Mouse (Mus musculus): ENCODE data around the gene Vps16. TPM values are rescaled to one million over a fixed set of nuclear protein-coding genes. Genes with fewer than 3 reads are reported as not detected.

Vps16 gene
- total and polyA plus RNA-seq, 3 experiments = 26.3 to 32.9 (median 26.9) TPM

- WGBS = 83% methylated on average over 3 of the region's 3 CpGs
- no peak for DNase-seq
- Histone ChIP-seq H3K27me3 (ENCODE audit: control insufficient read depth, insufficient read depth, low read length) (no peaks in the 10 kb centered on the region), H3K36me3 (ENCODE audit: control insufficient read depth, insufficient read depth, low read length) (peaks cover 9% of the 10 kb centered on the region), H3K27ac (no peak overlapping the region), H3K4me1 (ENCODE audit: control insufficient read depth, insufficient read depth, low read length) (peaks cover 13% of the 10 kb centered on the region), H3K9ac (ENCODE audit: low read depth, low read length) (no peak overlapping the region), H3K79me2 (replicated peaks; ENCODE audit: control insufficient read depth, insufficient read depth, low read length) (peaks cover 14% of the 10 kb centered on the region), H3K4me3 (no peak overlapping the region)
- no peak for TF ChIP-seq CTCF (IDR thresholded peaks at IDR 0.05)
- TF ChIP-seq POLR2A (IDR thresholded peaks at IDR 0.05; ENCODE audit: insufficient read depth, low read depth, low read length) = no peak
- intact Hi-C loops (cut with DNase I) = no loop called here
Measured at GRCm38 (mm10) chr2:130457871-130458270, 33.7 kb downstream of the Vps16 start.

DNA sequence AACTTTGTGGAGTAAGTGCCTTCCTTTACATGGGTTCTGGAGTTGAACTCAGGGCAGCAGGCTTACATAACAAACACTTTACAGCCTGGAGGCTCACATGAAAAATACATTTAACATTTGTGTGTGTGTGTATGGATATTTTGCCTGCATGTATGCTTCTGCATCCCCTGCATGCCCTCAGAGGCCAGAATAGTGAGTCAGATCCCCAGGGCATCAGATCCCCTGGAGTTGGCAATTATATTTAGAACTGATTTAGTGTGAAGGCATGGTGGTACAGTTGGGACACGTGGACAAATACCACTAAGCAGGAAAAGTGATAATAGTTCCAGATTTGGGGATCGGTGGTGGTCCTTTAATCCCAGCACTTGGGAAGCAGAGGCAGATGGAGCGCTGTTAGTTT, 35.4 kb downstream of the Vps16 start:
- H3K4me1 ChIP-seq (ENCODE audit: control insufficient read depth, insufficient read depth, low read length) = peaks cover 8% of the 10 kb centered on the region
- peaks cover 6% of the 10 kb centered on the region for H3K36me3 ChIP-seq (ENCODE audit: control insufficient read depth, insufficient read depth, low read length)
- no peaks in the 10 kb centered on the region for H3K27me3 ChIP-seq (ENCODE audit: control insufficient read depth, insufficient read depth, low read length)
- H3K4me3 ChIP-seq = no peak overlapping the region
- 62% methylated on average over 3 of the region's 3 CpGs for WGBS
- H3K79me2 ChIP-seq (replicated peaks; ENCODE audit: control insufficient read depth, insufficient read depth, low read length) = peaks cover 16% of the 10 kb centered on the region
- no peak overlapping the region for H3K9ac ChIP-seq (ENCODE audit: low read depth, low read length)
- H3K27ac ChIP-seq = no peak overlapping the region
- TF ChIP-seq EP300 (IDR thresholded peaks at IDR 0.05; ENCODE audit: insufficient read depth, low read depth, low read length) (no peak), CTCF (IDR thresholded peaks at IDR 0.05) (no peak), POLR2A (IDR thresholded peaks at IDR 0.05; ENCODE audit: insufficient read depth, low read depth, low read length) (no peak)
- intact Hi-C loops (cut with DNase I) = no loop called here
- no peak for DNase-seq

DNA sequence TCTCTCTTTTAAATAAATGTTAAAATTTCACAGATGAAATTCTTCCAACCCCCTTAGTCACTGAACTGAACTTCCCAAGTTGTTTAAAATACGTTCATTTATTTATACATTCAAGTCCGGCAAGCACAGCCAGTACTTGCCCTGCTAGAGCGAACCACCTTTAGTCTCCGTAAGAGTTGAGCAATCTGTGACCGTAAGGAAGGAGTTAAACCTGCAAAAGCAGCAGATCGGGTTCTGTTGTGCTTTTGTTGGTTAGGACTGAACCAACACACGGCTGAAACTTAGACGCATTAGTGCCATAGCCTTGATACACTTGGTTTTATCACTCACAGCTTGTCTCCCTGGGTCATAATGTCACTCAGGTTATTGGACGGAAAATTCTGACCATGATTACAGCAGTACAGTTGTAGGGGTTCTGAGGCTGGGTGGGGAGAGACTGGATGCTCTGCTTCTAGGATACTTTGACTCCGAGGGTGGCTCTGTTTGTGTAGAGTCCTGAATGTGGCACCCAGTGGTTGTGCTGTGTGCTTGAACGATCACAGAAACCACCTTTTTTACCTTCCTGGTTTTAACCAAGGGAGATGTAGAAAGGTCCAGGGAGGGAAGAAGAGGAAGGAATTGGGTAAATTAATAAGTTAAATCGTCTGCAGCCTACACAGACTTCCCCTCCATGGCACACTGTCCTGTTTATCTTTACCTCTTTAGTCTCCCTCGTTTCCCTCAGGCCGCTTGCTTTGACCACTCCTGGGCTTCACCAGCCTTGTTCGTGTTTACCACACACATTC, 37.3 kb downstream of the Vps16 start:
- DNase-seq = no peak
- peaks cover 2% of the 10 kb centered on the region for H3K36me3 ChIP-seq (ENCODE audit: control insufficient read depth, insufficient read depth, low read length)
- 79% methylated on average over 15 of the region's 15 CpGs for WGBS
- intact Hi-C loops (cut with DNase I) = no loop called here
- TF ChIP-seq EP300 (IDR thresholded peaks at IDR 0.05; ENCODE audit: insufficient read depth, low read depth, low read length) (no peak), CTCF (IDR thresholded peaks at IDR 0.05) (no peak), POLR2A (IDR thresholded peaks at IDR 0.05; ENCODE audit: insufficient read depth, low read depth, low read length) (no peak)
- H3K4me3 ChIP-seq = no peak overlapping the region
- no peak overlapping the region for H3K27ac ChIP-seq
- peaks cover 5% of the 10 kb centered on the region for H3K4me1 ChIP-seq (ENCODE audit: control insufficient read depth, insufficient read depth, low read length)
- H3K79me2 ChIP-seq (replicated peaks; ENCODE audit: control insufficient read depth, insufficient read depth, low read length) = peaks cover 19% of the 10 kb centered on the region
- H3K27me3 ChIP-seq (ENCODE audit: control insufficient read depth, insufficient read depth, low read length) = no peaks in the 10 kb centered on the region
- H3K9ac ChIP-seq (ENCODE audit: low read depth, low read length) = no peak overlapping the region

- Histone ChIP-seq H3K9ac (ENCODE audit: low read depth, low read length) (no peak overlapping the region), H3K4me1 (ENCODE audit: control insufficient read depth, insufficient read depth, low read length) (peaks cover 3% of the 10 kb centered on the region), H3K36me3 (ENCODE audit: control insufficient read depth, insufficient read depth, low read length) (0 out of 2 replicates have a peak, but pooled peaks cover 3% of the 10 kb centered on the region), H3K27ac (no peak overlapping the region), H3K27me3 (ENCODE audit: control insufficient read depth, insufficient read depth, low read length) (no peaks in the 10 kb centered on the region), H3K4me3 (no peak overlapping the region), H3K79me2 (replicated peaks; ENCODE audit: control insufficient read depth, insufficient read depth, low read length) (peaks cover 13% of the 10 kb centered on the region)
- intact Hi-C loops (cut with DNase I) = no loop called here
- DNase-seq = no peak
- WGBS = 87% methylated on average over 1 of the region's 1 CpGs
- TF ChIP-seq CTCF (IDR thresholded peaks at IDR 0.05) (no peak), POLR2A (IDR thresholded peaks at IDR 0.05; ENCODE audit: insufficient read depth, low read depth, low read length) (no peak), EP300 (IDR thresholded peaks at IDR 0.05; ENCODE audit: insufficient read depth, low read depth, low read length) (no peak)
Measured at GRCm38 (mm10) chr2:130466438-130466837, 42.3 kb downstream of the Vps16 start.

DNA sequence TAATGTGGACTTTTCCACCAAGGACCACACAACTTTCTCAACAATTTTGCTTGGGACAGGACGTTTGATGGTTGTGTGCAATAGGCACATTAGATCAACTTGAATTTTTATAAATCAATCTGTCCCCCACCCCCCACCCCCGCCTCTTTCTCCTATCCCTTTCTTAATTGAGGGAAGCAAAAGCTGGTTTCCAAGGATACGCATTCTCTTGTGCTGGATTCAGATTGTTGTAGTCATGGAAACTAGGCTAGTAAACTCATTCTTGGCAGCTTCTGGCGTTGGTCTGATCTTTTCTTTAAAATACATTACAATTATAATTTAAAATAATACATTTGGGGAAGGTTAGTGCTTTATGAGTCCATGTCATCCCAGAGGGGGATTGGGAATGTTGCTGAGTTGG, 45.2 kb downstream of the Vps16 start:
- no peak overlapping the region for H3K9ac ChIP-seq (ENCODE audit: low read depth, low read length)
- no peak for DNase-seq
- peaks cover 7% of the 10 kb centered on the region for H3K4me1 ChIP-seq (ENCODE audit: control insufficient read depth, insufficient read depth, low read length)
- intact Hi-C loops (cut with DNase I) = no loop called here
- peaks cover 4% of the 10 kb centered on the region; the same call in 1 of the 2 replicates for H3K36me3 ChIP-seq (ENCODE audit: control insufficient read depth, insufficient read depth, low read length)
- TF ChIP-seq EP300 (IDR thresholded peaks at IDR 0.05; ENCODE audit: insufficient read depth, low read depth, low read length) (no peak), POLR2A (IDR thresholded peaks at IDR 0.05; ENCODE audit: insufficient read depth, low read depth, low read length) (no peak), CTCF (IDR thresholded peaks at IDR 0.05) (no peak)
- peaks cover 5% of the 10 kb centered on the region for H3K79me2 ChIP-seq (replicated peaks; ENCODE audit: control insufficient read depth, insufficient read depth, low read length)
- no peaks in the 10 kb centered on the region for H3K27me3 ChIP-seq (ENCODE audit: control insufficient read depth, insufficient read depth, low read length)
- 47% methylated on average over 4 of the region's 4 CpGs for WGBS
- no peak overlapping the region for H3K27ac ChIP-seq
- no peak overlapping the region for H3K4me3 ChIP-seq

- no peak overlapping the region for H3K4me3 ChIP-seq
- DNase-seq = no peak
- peaks cover 5% of the 10 kb centered on the region for H3K79me2 ChIP-seq (replicated peaks; ENCODE audit: control insufficient read depth, insufficient read depth, low read length)
- peaks cover 4% of the 10 kb centered on the region; the same call in 1 of the 2 replicates for H3K36me3 ChIP-seq (ENCODE audit: control insufficient read depth, insufficient read depth, low read length)
- intact Hi-C loops (cut with DNase I) = no loop called here
- no peak overlapping the region for H3K9ac ChIP-seq (ENCODE audit: low read depth, low read length)
- 36% methylated on average over 2 of the region's 2 CpGs for WGBS
- no peaks in the 10 kb centered on the region for H3K27me3 ChIP-seq (ENCODE audit: control insufficient read depth, insufficient read depth, low read length)
- TF ChIP-seq CTCF (IDR thresholded peaks at IDR 0.05) = no peak
- H3K27ac ChIP-seq = no peak overlapping the region
- H3K4me1 ChIP-seq (ENCODE audit: control insufficient read depth, insufficient read depth, low read length) = peaks cover 8% of the 10 kb centered on the region
Measured at GRCm38 (mm10) chr2:130469935-130470334, 45.8 kb downstream of the Vps16 start.

Measured in heart, adult 2 months (tissue).